Mouse (Mus musculus) erythroid progenitor cell, adult 5-6 weeks (primary cell): ENCODE results near the gene Duxbl1. TPM values are rescaled to one million over a fixed set of nuclear protein-coding genes. Genes with fewer than 3 reads are reported as not detected.
A peak's percentile ranks its signal among the peaks of the same experiment; 100 is the strongest.
"Not testable (repeated sequence)": the region's sequence is repeated elsewhere in the genome, so short reads cannot be mapped to it uniquely, and the experiment has no call there.

ENCODE experiments used
- ATAC-seq: replicated peaks from 2 replicates; pipeline ENCODE4 v1.8.0; 2016; ENCODE audit warnings: moderate number of reproducible peaks, mild to moderate bottlenecking, moderate TSS enrichment, inconsistent platforms; ENCODE audit not compliant: poor library complexity, low FRiP score, severe bottlenecking
- total RNA-seq, 2 experiments: library from RNA; stranded (forward) in 1 of 2; stranded (reverse) in 1 of 2; fragments of 150-400 nt in 1 of 2; fragments of 186-747, 209-891 nt in 1 of 2; gene quantifications; 2 replicates each; pipeline versions ENCODE4 v1.2.3 to v1.2.4; 2015 to 2017; ENCODE audit warnings: low replicate concordance in 2 of 2

Gene Duxbl1
- total RNA-seq (2015; ENCODE audit: low replicate concordance) (not detected in 2 replicates), total RNA-seq (2017; ENCODE audit: low replicate concordance) (not detected in 2 replicates)

DNA sequence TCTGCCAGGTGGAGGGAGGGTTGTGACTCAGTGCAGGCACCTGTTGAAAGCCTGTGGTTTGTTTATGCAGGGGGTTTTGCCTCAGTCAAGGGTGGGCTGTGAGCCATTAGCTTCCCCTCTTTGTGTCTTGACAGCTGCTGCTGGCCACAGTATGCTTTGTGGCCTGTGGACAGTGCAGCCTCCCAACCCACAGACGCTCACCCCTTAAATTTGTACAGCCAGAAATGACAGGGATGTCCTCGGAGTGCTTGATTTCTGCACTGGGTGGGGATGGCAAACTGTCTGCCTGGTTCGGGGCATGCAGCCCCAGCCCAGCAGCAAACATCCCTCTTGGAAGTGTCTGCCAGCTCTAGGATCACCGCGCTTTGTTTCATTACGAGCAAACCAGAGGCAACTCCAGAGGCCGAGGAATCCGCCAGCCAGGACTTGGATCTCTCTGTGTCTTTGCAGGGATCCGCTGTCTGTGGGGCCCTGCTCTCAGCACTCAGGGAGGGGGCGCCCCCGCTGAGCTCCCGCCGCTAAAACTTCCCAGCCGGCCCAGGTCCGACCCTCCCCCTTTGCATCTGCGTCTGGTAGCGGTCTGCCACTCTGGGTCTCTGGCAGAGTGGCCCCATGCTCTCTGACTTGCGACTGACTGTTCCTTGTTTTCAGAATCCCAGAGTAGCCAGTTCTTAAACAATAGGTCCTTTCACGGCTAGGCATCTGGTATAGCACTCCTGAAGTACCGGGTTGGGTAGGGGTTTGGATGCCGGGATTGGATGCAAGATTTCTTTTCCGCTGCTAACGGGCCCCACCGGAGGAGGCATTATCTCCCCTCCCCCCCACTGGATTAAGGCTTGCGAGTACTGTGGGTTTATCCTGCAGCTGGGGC lies at the start of gene Duxbl1:
Duxbl1 (plus strand) TSS at position 207 of the 871 bp plus-strand sequence.
- 0 out of 2 replicates have a peak, but pooled peaks have one; percentile 27 for ATAC-seq

DNA sequence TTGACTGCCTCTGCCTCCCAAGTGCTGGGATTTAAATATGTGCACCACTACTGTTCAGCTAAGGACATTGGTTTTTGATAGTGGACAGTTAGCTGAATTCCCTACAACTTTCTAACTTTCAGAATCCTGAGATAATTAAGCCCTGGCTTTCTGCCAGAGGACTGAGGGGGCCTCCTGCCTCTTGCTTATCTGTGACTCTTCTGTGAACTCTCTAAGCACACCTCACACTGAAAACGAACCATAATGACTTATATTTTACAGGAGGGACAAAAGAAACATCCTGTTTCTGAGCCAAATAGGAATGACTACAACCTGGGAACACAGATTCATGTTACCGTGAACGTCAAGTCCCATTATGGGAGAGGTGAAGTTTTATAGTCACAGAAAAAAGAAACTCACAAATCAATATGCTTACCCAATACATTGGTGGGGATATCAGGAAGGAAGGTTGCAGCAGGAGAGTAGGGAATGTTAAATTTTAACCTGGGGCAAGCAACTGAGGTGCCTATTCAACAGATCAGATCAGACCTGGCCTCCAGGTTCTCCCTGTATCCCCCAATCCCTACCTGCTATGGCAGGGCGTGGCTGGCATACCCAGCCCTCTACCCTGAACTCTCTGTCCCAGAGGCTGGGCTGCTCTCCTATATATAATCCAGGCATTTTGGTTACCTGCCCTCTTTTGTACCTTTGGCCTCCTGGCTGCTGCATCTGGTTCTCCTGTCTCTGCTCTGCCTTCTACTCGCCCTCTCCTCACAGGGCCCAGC lies 41.3 kb upstream of the Duxbl1 start:
- not testable (repeated sequence) for ATAC-seq

- ATAC-seq = not testable (repeated sequence)
Observed at GRCm38 (mm10) chr14:25938004-25938403, 40.4 kb upstream of the Duxbl1 start, which contains the start of gene Cphx1. Gene Cphx1, plus strand, starts transcription at chr14:25938304.

DNA sequence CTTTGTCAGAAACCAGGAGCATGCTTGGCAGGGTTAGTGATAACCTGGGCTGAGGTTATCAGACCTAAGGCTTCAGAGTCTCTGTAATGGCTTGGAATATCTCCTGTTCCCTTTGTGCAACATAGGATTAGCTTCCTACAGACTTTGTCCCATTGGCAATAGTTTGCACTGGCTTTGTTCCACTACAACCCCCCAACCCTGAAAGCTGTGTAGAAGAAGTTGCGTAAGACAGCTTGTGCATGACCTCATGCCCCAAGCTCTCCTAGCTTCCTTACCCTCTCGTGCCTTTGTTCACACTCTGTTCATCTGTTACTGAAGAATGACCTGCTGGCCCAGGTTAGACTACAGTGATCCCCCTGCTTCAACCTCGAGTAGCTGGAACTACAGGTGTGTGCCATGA lies 20.5 kb upstream of the Duxbl1 start:
- ATAC-seq = not testable (repeated sequence)

DNA sequence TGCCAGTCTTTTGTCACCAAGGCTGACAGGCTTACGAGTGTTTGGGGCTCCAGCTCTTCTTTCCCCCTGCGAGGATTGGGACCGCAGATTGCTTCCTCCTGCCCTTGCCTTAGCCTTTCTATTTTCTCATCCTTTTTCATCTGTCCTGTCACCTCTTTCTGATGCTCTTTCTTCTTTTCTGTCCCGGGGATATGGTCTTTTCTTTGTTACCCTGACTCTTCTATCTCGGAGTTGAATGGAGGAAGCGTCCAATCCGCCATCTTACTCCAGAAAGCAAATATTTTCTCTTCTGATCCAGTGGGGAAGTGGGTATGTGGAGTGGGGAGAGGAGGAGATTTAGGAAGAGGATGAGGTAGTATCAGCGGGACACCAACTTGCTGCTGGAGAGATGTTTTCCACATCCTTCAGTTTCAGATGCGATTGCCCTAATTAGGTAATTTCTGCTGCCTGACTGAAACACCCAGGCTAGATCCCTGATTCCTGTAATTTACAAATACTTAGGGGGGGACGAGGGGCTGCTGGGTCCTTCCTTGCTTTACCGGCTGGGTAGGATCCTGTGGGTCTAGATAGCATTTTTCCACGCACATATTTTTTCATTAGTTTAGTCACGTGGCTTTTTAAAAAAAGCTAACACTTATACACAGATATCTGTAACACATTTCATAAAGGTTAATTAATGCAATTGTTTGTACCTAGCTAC lies 1.0 kb downstream of the Duxbl1 start:
- ATAC-seq = not testable (repeated sequence)

DNA sequence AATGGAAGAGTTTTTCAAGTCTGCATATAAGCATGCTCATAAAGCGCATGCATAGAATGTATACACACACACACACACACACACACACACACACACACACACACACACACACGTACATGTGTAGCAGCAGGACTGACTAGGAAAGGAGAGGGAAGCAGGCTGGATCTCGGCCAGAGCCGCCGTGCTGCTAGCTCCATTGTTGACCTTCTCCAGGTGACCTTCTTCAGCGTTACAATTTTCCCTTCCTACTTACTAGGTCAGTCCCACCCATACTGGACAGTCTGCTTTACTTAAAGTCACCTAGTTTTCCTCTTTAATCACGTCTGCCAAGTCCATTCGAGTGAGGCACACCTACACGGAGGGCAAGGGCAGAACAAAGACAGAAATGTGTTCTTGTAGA lies 3.5 kb downstream of the Duxbl1 start:
- ATAC-seq = not testable (repeated sequence)

- not testable (repeated sequence) for ATAC-seq
Observed at GRCm38 (mm10) chr14:26007462-26007861, 29.1 kb downstream of the Duxbl1 start.

DNA sequence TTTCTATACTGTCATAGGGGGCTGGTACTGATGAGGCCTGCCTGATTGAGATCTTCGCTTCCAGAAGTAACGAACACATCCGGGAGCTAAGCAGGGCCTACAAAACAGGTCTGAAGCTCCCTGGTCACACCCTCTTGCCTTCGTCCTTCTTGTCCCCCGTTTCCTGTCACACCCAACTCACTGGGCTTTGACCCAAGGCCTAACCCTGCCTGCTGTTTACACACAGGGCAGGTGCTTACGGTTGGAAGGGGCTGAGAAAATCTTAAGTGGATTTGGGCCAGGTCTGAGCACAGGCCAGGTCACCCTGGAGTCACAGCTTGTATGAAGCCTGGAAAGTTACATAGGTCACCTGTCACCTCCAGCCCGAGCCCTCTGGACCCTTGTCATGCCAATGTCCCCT lies 38.0 kb downstream of the Duxbl1 start:
- ATAC-seq = not testable (repeated sequence)

- not testable (repeated sequence) for ATAC-seq
Observed at GRCm38 (mm10) chr14:26021555-26021954, 43.2 kb downstream of the Duxbl1 start.

DNA sequence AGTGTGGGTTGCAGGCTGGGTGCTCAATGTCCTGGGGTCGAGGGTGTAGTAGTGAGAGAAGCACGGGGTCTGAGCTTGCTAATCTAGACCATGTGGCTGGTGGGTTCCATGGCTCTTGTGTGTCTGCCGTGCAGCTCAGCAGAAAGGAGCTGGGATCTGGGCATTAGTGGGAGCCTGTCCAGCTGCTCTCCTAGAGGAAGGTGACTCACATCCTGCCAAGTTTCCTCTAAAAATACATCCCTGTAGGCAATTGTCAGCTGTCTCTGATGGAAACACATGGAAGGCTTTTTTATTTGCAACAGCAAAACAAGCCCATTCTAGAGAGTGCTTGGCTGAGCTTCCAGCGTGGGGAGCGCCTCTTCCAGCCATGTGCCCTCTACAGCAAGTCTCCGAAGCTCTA lies 44.5 kb downstream of the Duxbl1 start:
- ATAC-seq = not testable (repeated sequence)

- not testable (repeated sequence) for ATAC-seq
Observed at GRCm38 (mm10) chr14:26025653-26026052, 47.3 kb downstream of the Duxbl1 start.

- not testable (repeated sequence) for ATAC-seq
Observed at GRCm38 (mm10) chr14:26034364-26034763, 56.0 kb downstream of the Duxbl1 start.

GRCm38 (mm10) chr14:26035439-26035838 lies 57.1 kb downstream of the Duxbl1 start:
- ATAC-seq = not testable (repeated sequence)

Other genes starting within 250 kb of the Duxbl1 start
- 2.5 and 2.9 TPM in 2 replicates for gene Zcchc24, start 209.5 kb upstream of the Duxbl1 start, total RNA-seq (2015; ENCODE audit: low replicate concordance)
- 0.61 and 1.3 TPM in 2 replicates for gene Zcchc24, start 209.5 kb upstream of the Duxbl1 start, total RNA-seq (2017; ENCODE audit: low replicate concordance)
- 12.3 and 26.0 TPM in 2 replicates for gene Anxa11, start 136.4 kb upstream of the Duxbl1 start, total RNA-seq (2015; ENCODE audit: low replicate concordance)
- gene Anxa11, start 136.4 kb upstream of the Duxbl1 start, total RNA-seq (2017; ENCODE audit: low replicate concordance) = 2.1 and 5.1 TPM in 2 replicates
- not detected in 2 replicates for gene Plac9a, start 75.5 kb upstream of the Duxbl1 start, total RNA-seq (2015; ENCODE audit: low replicate concordance)
- gene Plac9a, start 75.5 kb upstream of the Duxbl1 start, total RNA-seq (2017; ENCODE audit: low replicate concordance) = not detected in 2 replicates
- 2.9 and 11.3 TPM in 2 replicates for gene Tmem254a, start 50.9 kb upstream of the Duxbl1 start, total RNA-seq (2015; ENCODE audit: low replicate concordance)
- not detected in 2 replicates for gene Tmem254a, start 50.9 kb upstream of the Duxbl1 start, total RNA-seq (2017; ENCODE audit: low replicate concordance)
- not detected in 2 replicates for gene Cphx1, start 40.3 kb upstream of the Duxbl1 start, total RNA-seq (2015; ENCODE audit: low replicate concordance)
- gene Cphx1, start 40.3 kb upstream of the Duxbl1 start, total RNA-seq (2017; ENCODE audit: low replicate concordance) = not detected in 2 replicates
- 1.7 TPM in 1 of 2 replicates, not detected in the other for gene Gm9780, start 64.1 kb downstream of the Duxbl1 start, total RNA-seq (2015; ENCODE audit: low replicate concordance)
- gene Gm9780, start 64.1 kb downstream of the Duxbl1 start, total RNA-seq (2017; ENCODE audit: low replicate concordance) = 0.64 TPM in 1 of 2 replicates, not detected in the other
- gene Tmem254c, start 88.8 kb downstream of the Duxbl1 start, total RNA-seq (2015; ENCODE audit: low replicate concordance) = 12.6 TPM in 1 of 2 replicates, not detected in the other
- 4.4 TPM in 1 of 2 replicates, not detected in the other for gene Tmem254c, start 88.8 kb downstream of the Duxbl1 start, total RNA-seq (2017; ENCODE audit: low replicate concordance)
- not detected in 2 replicates for gene Cphx2, start 102.9 kb downstream of the Duxbl1 start, total RNA-seq (2015; ENCODE audit: low replicate concordance)
- not detected in 2 replicates for gene Cphx2, start 102.9 kb downstream of the Duxbl1 start, total RNA-seq (2017; ENCODE audit: low replicate concordance)
- not detected in 2 replicates for gene Cphx3, start 103.7 kb downstream of the Duxbl1 start, total RNA-seq (2015; ENCODE audit: low replicate concordance)
- gene Cphx3, start 103.7 kb downstream of the Duxbl1 start, total RNA-seq (2017; ENCODE audit: low replicate concordance) = not detected in 2 replicates
- gene Duxbl2, start 139.8 kb downstream of the Duxbl1 start, total RNA-seq (2015; ENCODE audit: low replicate concordance) = not detected in 2 replicates
- gene Duxbl2, start 139.8 kb downstream of the Duxbl1 start, total RNA-seq (2017; ENCODE audit: low replicate concordance) = not detected in 2 replicates
- not detected in 2 replicates for gene Plac9b, start 203.9 kb downstream of the Duxbl1 start, total RNA-seq (2015; ENCODE audit: low replicate concordance)
- gene Plac9b, start 203.9 kb downstream of the Duxbl1 start, total RNA-seq (2017; ENCODE audit: low replicate concordance) = not detected in 2 replicates
- gene Tmem254b, start 228.5 kb downstream of the Duxbl1 start, total RNA-seq (2015; ENCODE audit: low replicate concordance) = not detected in 2 replicates
- 4.4 TPM in 1 of 2 replicates, not detected in the other for gene Tmem254b, start 228.5 kb downstream of the Duxbl1 start, total RNA-seq (2017; ENCODE audit: low replicate concordance)